9 mouse cellular contexts compared by ENCODE assay signal in genomic region chr15:78527973-78528372, GRCm38 (mm10). TPM values are rescaled to one million over a fixed set of nuclear protein-coding genes. Genes with fewer than 3 reads are reported as not detected.
DNase-seq lines count a peak whose midpoint lies in the region; ATAC-seq and TF ChIP-seq lines count a peak whose summit lies in the region.
"Had no signal": no experiment of that assay in that cellular context is flagged by ENCODE, and none has a peak within 500 bp of the region (broad histone marks: within the 10 kb centered on the region; RNA-seq: fewer than 3 reads in every experiment).

No protein-coding gene starts in this region.

- H3K36me3 ChIP-seq in midbrain, embryonic 11.5 days (ENCODE audit: control insufficient read depth, insufficient read depth, low read length): no peaks in the 10 kb centered on the region
- H3K36me3 ChIP-seq in midbrain, embryonic 10.5 days: no peaks in the 10 kb centered on the region
- peaks cover 12% of the 10 kb centered on the region; the same call in 1 of the 2 replicates for H3K36me3 ChIP-seq in heart, embryonic 12.5 days
- no peaks in the 10 kb centered on the region for H3K36me3 ChIP-seq in forebrain, postnatal 0 days (ENCODE audit: insufficient read depth)
- no peaks in the 10 kb centered on the region for H3K36me3 ChIP-seq in forebrain, embryonic 12.5 days (replicated peaks)

- DNase-seq in midbrain, embryonic 11.5 days (ENCODE audit: low spot score, missing footprints): peak; percentile 69
- no peak for DNase-seq in midbrain, embryonic 10.5 days (ENCODE audit: low spot score)
- DNase-seq in NIH3T3 (ENCODE audit: low read depth): peak; percentile 67
- DNase-seq in kidney, postnatal 25 days: peak; percentile 56 to 73
- DNase-seq in right cerebral cortex, postnatal 14 days: peak; percentile 60
- no peak for DNase-seq in forebrain, postnatal 0 days

- peaks cover 11% of the 10 kb centered on the region; the same call in 1 of the 2 replicates for H3K27me3 ChIP-seq in midbrain, embryonic 11.5 days (ENCODE audit: control insufficient read depth, insufficient read depth, low read length)
- H3K27me3 ChIP-seq in midbrain, embryonic 10.5 days (ENCODE audit: low read depth, poor library complexity, severe bottlenecking): peaks cover 21% of the 10 kb centered on the region
- no peaks in the 10 kb centered on the region for H3K27me3 ChIP-seq in heart, embryonic 12.5 days (replicated peaks)
- H3K27me3 ChIP-seq in forebrain, postnatal 0 days (ENCODE audit: insufficient read depth, low read length): no peaks in the 10 kb centered on the region
- peaks cover 17% of the 10 kb centered on the region for H3K27me3 ChIP-seq in forebrain, embryonic 12.5 days

- H3K9ac ChIP-seq in midbrain, embryonic 11.5 days (ENCODE audit: low read length): no peak overlapping the region
- H3K9ac ChIP-seq in heart, embryonic 12.5 days: no peak overlapping the region
- H3K9ac ChIP-seq in forebrain, postnatal 0 days: no peak overlapping the region
- H3K9ac ChIP-seq in forebrain, embryonic 12.5 days: no peak overlapping the region

- H3K4me2 ChIP-seq in midbrain, embryonic 11.5 days: no peak overlapping the region
- peak overlapping the region; percentile 72 for H3K4me2 ChIP-seq in heart, embryonic 12.5 days
- H3K4me2 ChIP-seq in forebrain, postnatal 0 days (ENCODE audit: low read depth): no peak overlapping the region
- no peak overlapping the region for H3K4me2 ChIP-seq in forebrain, embryonic 12.5 days

- peaks cover 19% of the 10 kb centered on the region for H3K4me1 ChIP-seq in midbrain, embryonic 11.5 days (ENCODE audit: control insufficient read depth, insufficient read depth, low read length)
- H3K4me1 ChIP-seq in midbrain, embryonic 10.5 days: peaks cover 55% of the 10 kb centered on the region
- peaks cover 45% of the 10 kb centered on the region for H3K4me1 ChIP-seq in heart, embryonic 12.5 days (replicated peaks)
- peaks cover 5% of the 10 kb centered on the region; the same call in 1 of the 2 replicates for H3K4me1 ChIP-seq in forebrain, postnatal 0 days (ENCODE audit: insufficient read depth)
- H3K4me1 ChIP-seq in forebrain, embryonic 12.5 days: peaks cover 27% of the 10 kb centered on the region

- no peaks in the 10 kb centered on the region for H3K9me3 ChIP-seq in midbrain, embryonic 11.5 days (ENCODE audit: control insufficient read depth, low read length)
- no peaks in the 10 kb centered on the region for H3K9me3 ChIP-seq in midbrain, embryonic 10.5 days (replicated peaks)
- H3K9me3 ChIP-seq in heart, embryonic 12.5 days (replicated peaks): no peaks in the 10 kb centered on the region
- no peaks in the 10 kb centered on the region for H3K9me3 ChIP-seq in forebrain, postnatal 0 days (ENCODE audit: low read length)
- no peaks in the 10 kb centered on the region for H3K9me3 ChIP-seq in forebrain, embryonic 12.5 days

- TF ChIP-seq CTCF in forebrain, postnatal 0 days (IDR thresholded peaks at IDR 0.05; ENCODE audit: low read depth): no peak

- no peak overlapping the region for H3K4me3 ChIP-seq in midbrain, embryonic 11.5 days (ENCODE audit: low read depth, low read length)
- H3K4me3 ChIP-seq in midbrain, embryonic 10.5 days: no peak overlapping the region
- no peak overlapping the region for H3K4me3 ChIP-seq in heart, embryonic 12.5 days
- H3K4me3 ChIP-seq in forebrain, postnatal 0 days (ENCODE audit: low read depth, low read length): no peak overlapping the region
- no peak overlapping the region for H3K4me3 ChIP-seq in forebrain, embryonic 12.5 days (replicated peaks)

- WGBS in midbrain, embryonic 11.5 days: 89% methylated on average over 7 of the region's 7 CpGs
- 83% methylated on average over 7 of the region's 7 CpGs for WGBS in midbrain, embryonic 10.5 days
- WGBS in heart, embryonic 12.5 days: 54% methylated on average over 7 of the region's 7 CpGs
- WGBS in forebrain, postnatal 0 days: 86% methylated on average over 7 of the region's 7 CpGs
- 85% methylated on average over 7 of the region's 7 CpGs for WGBS in forebrain, embryonic 12.5 days

- no peak for ATAC-seq in midbrain, embryonic 11.5 days (ENCODE audit: low FRiP score)
- ATAC-seq in heart, embryonic 12.5 days (ENCODE audit: insufficient number of reproducible peaks, low FRiP score): no peak
- ATAC-seq in forebrain, postnatal 0 days: no peak
- no peak for ATAC-seq in forebrain, embryonic 12.5 days (ENCODE audit: low FRiP score)

- no peak overlapping the region for H3K27ac ChIP-seq in midbrain, embryonic 11.5 days (ENCODE audit: low read depth, low read length)
- no peak overlapping the region for H3K27ac ChIP-seq in midbrain, embryonic 10.5 days (replicated peaks)
- peak overlapping the region; percentile 77; the same call in 1 of the 2 replicates for H3K27ac ChIP-seq in heart, embryonic 12.5 days (ENCODE audit: poor library complexity, severe bottlenecking)
- no peak overlapping the region for H3K27ac ChIP-seq in forebrain, postnatal 0 days (ENCODE audit: low read depth, low read length)
- no peak overlapping the region for H3K27ac ChIP-seq in forebrain, embryonic 12.5 days

RNA-seq across cellular contexts. Expression of gene C1qtnf6, which starts 3.2 kb away (rescaled TPM):
- 10.5 and 12.1 TPM in 2 replicates for polyA plus RNA-seq in midbrain, embryonic 11.5 days (2014; fragmentation: Nextera tagmentation; extraction: Ambion mirVana)
- 10.0 and 11.0 TPM in 2 replicates for polyA plus RNA-seq in midbrain, embryonic 10.5 days (2016; fragmentation: Nextera tagmentation; extraction: Ambion mirVana)
- polyA plus RNA-seq in heart, embryonic 12.5 days (2016; fragmentation: Nextera tagmentation; extraction: Ambion mirVana): 30.4 and 32.4 TPM in 2 replicates
- 2.0 and 4.0 TPM in 2 replicates for total RNA-seq in forebrain, postnatal 0 days (2014; rRNA removed)
- polyA plus RNA-seq in forebrain, postnatal 0 days (2015; fragmentation: Nextera tagmentation; extraction: Ambion mirVana): 9.6 and 10.2 TPM in 2 replicates
- 6.2 and 7.6 TPM in 2 replicates for polyA plus RNA-seq in forebrain, embryonic 12.5 days (2016; fragmentation: Nextera tagmentation; extraction: Ambion mirVana)

RNA-seq across cellular contexts. Expression of gene Sstr3, which starts 16.5 kb away (rescaled TPM):
- polyA plus RNA-seq in midbrain, embryonic 11.5 days (2014; fragmentation: Nextera tagmentation; extraction: Ambion mirVana): not detected in 2 replicates
- polyA plus RNA-seq in midbrain, embryonic 10.5 days (2016; fragmentation: Nextera tagmentation; extraction: Ambion mirVana): 0.02 TPM in 1 of 2 replicates, not detected in the other
- 0.13 TPM in 1 of 2 replicates, not detected in the other for polyA plus RNA-seq in heart, embryonic 12.5 days (2016; fragmentation: Nextera tagmentation; extraction: Ambion mirVana)
- total RNA-seq in forebrain, postnatal 0 days (2014; rRNA removed): 2.8 and 3.3 TPM in 2 replicates
- polyA plus RNA-seq in forebrain, postnatal 0 days (2015; fragmentation: Nextera tagmentation; extraction: Ambion mirVana): 0.71 and 0.73 TPM in 2 replicates
- polyA plus RNA-seq in forebrain, embryonic 12.5 days (2016; fragmentation: Nextera tagmentation; extraction: Ambion mirVana): 0.32 and 0.35 TPM in 2 replicates
- polyA plus RNA-seq: limb, embryonic 11.5 days had no signal

RNA-seq across cellular contexts. Expression of gene Il2rb, which starts 32.9 kb away (rescaled TPM):
- polyA plus RNA-seq in midbrain, embryonic 11.5 days (2014; fragmentation: Nextera tagmentation; extraction: Ambion mirVana): not detected in 2 replicates
- not detected in 2 replicates for polyA plus RNA-seq in midbrain, embryonic 10.5 days (2016; fragmentation: Nextera tagmentation; extraction: Ambion mirVana)
- polyA plus RNA-seq in heart, embryonic 12.5 days (2016; fragmentation: Nextera tagmentation; extraction: Ambion mirVana): 0.09 TPM in 1 of 2 replicates, not detected in the other
- 0.14 TPM in 1 of 2 replicates, not detected in the other for total RNA-seq in forebrain, postnatal 0 days (2014; rRNA removed)
- 0.03 and 0.22 TPM in 2 replicates for polyA plus RNA-seq in forebrain, postnatal 0 days (2015; fragmentation: Nextera tagmentation; extraction: Ambion mirVana)
- not detected in 2 replicates for polyA plus RNA-seq in forebrain, embryonic 12.5 days (2016; fragmentation: Nextera tagmentation; extraction: Ambion mirVana)
- polyA plus RNA-seq: limb, embryonic 11.5 days had no signal

RNA-seq across cellular contexts. Expression of gene Rac2, which starts 44.6 kb away (rescaled TPM):
- polyA plus RNA-seq in midbrain, embryonic 11.5 days (2014; fragmentation: Nextera tagmentation; extraction: Ambion mirVana): 4.3 and 8.5 TPM in 2 replicates
- polyA plus RNA-seq in midbrain, embryonic 10.5 days (2016; fragmentation: Nextera tagmentation; extraction: Ambion mirVana): 9.1 and 9.5 TPM in 2 replicates
- 5.5 and 6.9 TPM in 2 replicates for polyA plus RNA-seq in heart, embryonic 12.5 days (2016; fragmentation: Nextera tagmentation; extraction: Ambion mirVana)
- 1.1 and 1.4 TPM in 2 replicates for total RNA-seq in forebrain, postnatal 0 days (2014; rRNA removed)
- polyA plus RNA-seq in forebrain, postnatal 0 days (2015; fragmentation: Nextera tagmentation; extraction: Ambion mirVana): 5.9 and 6.5 TPM in 2 replicates
- polyA plus RNA-seq in forebrain, embryonic 12.5 days (2016; fragmentation: Nextera tagmentation; extraction: Ambion mirVana): 2.6 and 4.6 TPM in 2 replicates

RNA-seq across cellular contexts. Expression of gene Tmprss6, which starts 59.5 kb away (rescaled TPM):
- 0.07 and 0.34 TPM in 2 replicates for polyA plus RNA-seq in midbrain, embryonic 11.5 days (2014; fragmentation: Nextera tagmentation; extraction: Ambion mirVana)
- 0.21 and 0.52 TPM in 2 replicates for polyA plus RNA-seq in midbrain, embryonic 10.5 days (2016; fragmentation: Nextera tagmentation; extraction: Ambion mirVana)
- 0.19 and 0.30 TPM in 2 replicates for polyA plus RNA-seq in heart, embryonic 12.5 days (2016; fragmentation: Nextera tagmentation; extraction: Ambion mirVana)
- 0.19 TPM in 1 of 2 replicates, not detected in the other for total RNA-seq in forebrain, postnatal 0 days (2014; rRNA removed)
- 0.07 and 0.08 TPM in 2 replicates for polyA plus RNA-seq in forebrain, postnatal 0 days (2015; fragmentation: Nextera tagmentation; extraction: Ambion mirVana)
- polyA plus RNA-seq in forebrain, embryonic 12.5 days (2016; fragmentation: Nextera tagmentation; extraction: Ambion mirVana): 0.43 and 1.3 TPM in 2 replicates

Comparison
In these comparisons a context has a peak if more than half of its experiments do, and no peak if none do; other contexts are left out.
1. DNase-seq: peak in midbrain, embryonic 11.5 days (single experiment), NIH3T3 (single experiment), kidney, postnatal 25 days (2 of 2) and right cerebral cortex, postnatal 14 days (single experiment); none in midbrain, embryonic 10.5 days (single experiment) and forebrain, postnatal 0 days (single experiment).